ENCODE assay signal across 17 mouse cellular contexts in the genomic region with DNA sequence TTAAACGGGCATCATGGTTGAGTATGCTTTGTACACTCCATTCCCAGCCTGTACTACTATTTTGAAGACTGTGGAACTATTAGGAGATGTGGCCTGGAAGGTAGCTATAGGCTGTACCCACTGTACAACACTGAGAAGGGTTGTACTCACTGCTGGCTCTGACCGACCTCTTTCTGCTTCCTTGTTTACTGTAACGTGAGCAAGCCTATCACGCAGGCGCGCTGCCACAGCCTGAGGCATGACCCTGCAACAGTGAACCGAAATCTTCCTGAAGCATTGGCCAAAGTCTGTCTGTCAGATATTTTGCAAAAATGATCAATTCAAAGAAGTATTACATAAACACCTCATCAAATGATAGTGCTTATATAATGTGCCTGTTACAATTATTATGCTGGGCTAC.
A peak's percentile ranks its signal among the peaks of the same experiment; 100 is the strongest.
DNase-seq lines count a peak whose midpoint lies in the region.
"Had no signal": no experiment of that assay in that cellular context is flagged by ENCODE, and none has a peak within 500 bp of the region (broad histone marks: within the 10 kb centered on the region; RNA-seq: fewer than 3 reads in every experiment).

No protein-coding gene starts in this region.

- H3K27ac ChIP-seq in limb, embryonic 10.5 days = 0 out of 2 replicates have a peak overlapping the region, but pooled peaks have one; percentile 0
- H3K27ac ChIP-seq: hindbrain, embryonic 13.5 days; kidney, postnatal 0 days; liver, embryonic 13.5 days; neural tube, embryonic 12.5 days had no signal

- H3K36me3 ChIP-seq in limb, embryonic 10.5 days = no peaks in the 10 kb centered on the region
- H3K36me3 ChIP-seq: hindbrain, embryonic 13.5 days; liver, embryonic 13.5 days; neural tube, embryonic 12.5 days had no signal

- no peaks in the 10 kb centered on the region for H3K27me3 ChIP-seq in limb, embryonic 10.5 days (ENCODE audit: low read depth, poor library complexity, severe bottlenecking)
- H3K27me3 ChIP-seq: hindbrain, embryonic 13.5 days; liver, embryonic 13.5 days; neural tube, embryonic 12.5 days had no signal

- DNase-seq in kidney, adult 9 months = peak; percentile 9
- DNase-seq in kidney, adult 18-20 months = no peak
- DNase-seq in R1 (ENCODE audit: low read depth, low spot score) = peak; percentile 62
- DNase-seq in limb, embryonic 10.5 days (ENCODE audit: low spot score) = no peak
- peak; percentile 26 for DNase-seq in lung, postnatal 10 days
- no peak for DNase-seq in c-Kit-positive CD71-positive TER-119-positive erythroid progenitor cells, embryonic 14.5 days (ENCODE audit: low spot score)
- DNase-seq in thymus, postnatal 36 days = no peak
- DNase-seq: adrenal gland, postnatal 10 days; B cell, adult 2 months; cerebellum, adult 11-12 months; cerebellum, postnatal 14 days; heart, postnatal 10 days; liver, embryonic 13.5 days; thymus, postnatal 4 days had no signal

- H3K9me3 ChIP-seq in limb, embryonic 10.5 days (replicated peaks) = no peaks in the 10 kb centered on the region
- H3K9me3 ChIP-seq: hindbrain, embryonic 13.5 days; liver, embryonic 13.5 days; neural tube, embryonic 12.5 days had no signal

- no peak overlapping the region for H3K4me3 ChIP-seq in limb, embryonic 10.5 days
- H3K4me3 ChIP-seq: hindbrain, embryonic 13.5 days; liver, embryonic 13.5 days; neural tube, embryonic 12.5 days had no signal

- 79% methylated on average over 7 of the region's 7 CpGs for WGBS in limb, embryonic 10.5 days

- peaks cover 7% of the 10 kb centered on the region; the same call in 1 of the 2 replicates for H3K4me1 ChIP-seq in limb, embryonic 10.5 days
- H3K4me1 ChIP-seq: hindbrain, embryonic 13.5 days; liver, embryonic 13.5 days; neural tube, embryonic 12.5 days had no signal

Comparison
In these comparisons a context has a peak if more than half of its experiments do, and no peak if none do; other contexts are left out.
1. DNase-seq: peak in kidney, adult 9 months (single experiment), R1 (single experiment) and lung, postnatal 10 days (single experiment); none in kidney, adult 18-20 months (single experiment), limb, embryonic 10.5 days (single experiment), c-Kit-positive CD71-positive TER-119-positive erythroid progenitor cells, embryonic 14.5 days (single experiment) and thymus, postnatal 36 days (0 of 2).